Mouse (Mus musculus): Measurements from ENCODE around the gene Syce3.
"Not testable (repeated sequence)": the region's sequence is repeated elsewhere in the genome, so short reads cannot be mapped to it uniquely, and the experiment has no call there.

The Syce3 gene

GRCm38 (mm10) chr15:89410118-89410517 lies at the start of gene Syce3:
Syce3 (minus strand) TSS chr15:89410503.
- no peak for DNase-seq (ENCODE audit: low spot score)

GRCm38 (mm10) chr15:89459821-89460220 lies 49.5 kb upstream of the Syce3 start:
- no peak for DNase-seq (ENCODE audit: low spot score)

- no peak for DNase-seq (ENCODE audit: low spot score)
Measured at GRCm38 (mm10) chr15:89458942-89459341, 48.6 kb upstream of the Syce3 start.

GRCm38 (mm10) chr15:89455642-89456041 lies 45.3 kb upstream of the Syce3 start:
- no peak for DNase-seq (ENCODE audit: low spot score)

- no peak for DNase-seq (ENCODE audit: low spot score)
Measured at GRCm38 (mm10) chr15:89454857-89455256, 44.6 kb upstream of the Syce3 start.

GRCm38 (mm10) chr15:89453865-89454478 lies 43.7 kb upstream of the Syce3 start, which contains the start of gene Mapk8ip2:
Mapk8ip2 (plus strand) TSS chr15:89453913.
- no peak for DNase-seq (ENCODE audit: low spot score)

- peak; percentile 44 for DNase-seq (ENCODE audit: low spot score)
Measured at GRCm38 (mm10) chr15:89452906-89453864, 42.9 kb upstream of the Syce3 start.

GRCm38 (mm10) chr15:89442486-89443070 lies 32.3 kb upstream of the Syce3 start:
- DNase-seq (ENCODE audit: low spot score), result no peak

GRCm38 (mm10) chr15:89435878-89436277 lies 25.6 kb upstream of the Syce3 start:
- DNase-seq (ENCODE audit: low spot score), result no peak

GRCm38 (mm10) chr15:89434136-89434535 lies 23.8 kb upstream of the Syce3 start:
- no peak for DNase-seq (ENCODE audit: low spot score)

- DNase-seq (ENCODE audit: low spot score), result peak; percentile 60
Measured at GRCm38 (mm10) chr15:89432946-89433345, 22.6 kb upstream of the Syce3 start.

GRCm38 (mm10) chr15:89431806-89432205 lies 21.5 kb upstream of the Syce3 start:
- no peak for DNase-seq (ENCODE audit: low spot score)

GRCm38 (mm10) chr15:89431271-89431670 lies 21.0 kb upstream of the Syce3 start:
- peak; percentile 22 for DNase-seq (ENCODE audit: low spot score)

- DNase-seq (ENCODE audit: low spot score), result not testable (repeated sequence)
Measured at GRCm38 (mm10) chr15:89430771-89431170, 20.5 kb upstream of the Syce3 start.

- DNase-seq (ENCODE audit: low spot score), result no peak
Measured at GRCm38 (mm10) chr15:89430341-89430740, 20.0 kb upstream of the Syce3 start.

- DNase-seq (ENCODE audit: low spot score), result peak; percentile 95
Measured at GRCm38 (mm10) chr15:89429352-89430221, 19.3 kb upstream of the Syce3 start, which contains the start of the genes C730034F03Rik, Gm44502 and Chkb. C730034F03Rik (plus strand) TSS chr15:89429589. Gm44502 (minus strand) TSS chr15:89429696. Chkb (minus strand) TSS chr15:89429908.

GRCm38 (mm10) chr15:89428821-89429351 lies 18.6 kb upstream of the Syce3 start:
- DNase-seq (ENCODE audit: low spot score), result peak; percentile 12

GRCm38 (mm10) chr15:89428136-89428790 lies 18.0 kb upstream of the Syce3 start:
- no peak for DNase-seq (ENCODE audit: low spot score)

GRCm38 (mm10) chr15:89426716-89427115 lies 16.4 kb upstream of the Syce3 start:
- DNase-seq (ENCODE audit: low spot score), result no peak

- no peak for DNase-seq (ENCODE audit: low spot score)
Measured at GRCm38 (mm10) chr15:89425711-89426121, 15.4 kb upstream of the Syce3 start, which contains the start of gene Cpt1b. Cpt1b (minus strand) TSS chr15:89425863.

GRCm38 (mm10) chr15:89424621-89425020 lies 14.3 kb upstream of the Syce3 start:
- no peak for DNase-seq (ENCODE audit: low spot score)

All from adipocyte (in vitro differentiated cells).